Mouse (Mus musculus): Measurements from ENCODE around the gene Epb41l2.

GRCm38 (mm10) chr10:25317665-25318064 is 41.9 kb upstream of the Epb41l2 start:
- TF ChIP-seq CTCF (IDR thresholded peaks at IDR 0.05; ENCODE audit: low read depth, low read length) (no peak), POLR2A (IDR thresholded peaks at IDR 0.05; ENCODE audit: insufficient read depth, low read length) (no peak), EP300 (IDR thresholded peaks at IDR 0.05; ENCODE audit: insufficient read depth, low read depth, low read length) (no peak)

Data from ES-Bruce4 (cell line).